Mouse (Mus musculus): ENCODE measurements around the gene Dnajc13.

Gene Dnajc13

GRCm38 (mm10) chr9:104262823-104263352 lies at the start of gene Dnajc13:
TSS of gene Dnajc13 (minus strand) at chr9:104262930.
- peak; percentile 96 for DNase-seq (ENCODE audit: low spot score)

- peak; percentile 38 for DNase-seq (ENCODE audit: low spot score)
Measured at GRCm38 (mm10) chr9:104306734-104307133, 44.0 kb upstream of the Dnajc13 start.

GRCm38 (mm10) chr9:104305333-104306111 lies 42.8 kb upstream of the Dnajc13 start:
- DNase-seq (ENCODE audit: low spot score), result no peak

- no peak for DNase-seq (ENCODE audit: low spot score)
Measured at GRCm38 (mm10) chr9:104304800-104305199, 42.1 kb upstream of the Dnajc13 start.

- no peak for DNase-seq (ENCODE audit: low spot score)
Measured at GRCm38 (mm10) chr9:104304376-104304775, 41.6 kb upstream of the Dnajc13 start.

- DNase-seq (ENCODE audit: low spot score), result no peak
Measured at GRCm38 (mm10) chr9:104300569-104300968, 37.8 kb upstream of the Dnajc13 start.

- no peak for DNase-seq (ENCODE audit: low spot score)
Measured at GRCm38 (mm10) chr9:104297041-104297440, 34.3 kb upstream of the Dnajc13 start.

- no peak for DNase-seq (ENCODE audit: low spot score)
Measured at GRCm38 (mm10) chr9:104284934-104285333, 22.2 kb upstream of the Dnajc13 start.

- DNase-seq (ENCODE audit: low spot score), result no peak
Measured at GRCm38 (mm10) chr9:104282536-104282935, 19.8 kb upstream of the Dnajc13 start.

GRCm38 (mm10) chr9:104281737-104282136 lies 19.0 kb upstream of the Dnajc13 start:
- DNase-seq (ENCODE audit: low spot score), result no peak

- DNase-seq (ENCODE audit: low spot score), result no peak
Measured at GRCm38 (mm10) chr9:104280725-104281495, 18.2 kb upstream of the Dnajc13 start.

GRCm38 (mm10) chr9:104277528-104278162 lies 14.9 kb upstream of the Dnajc13 start:
- no peak for DNase-seq (ENCODE audit: low spot score)

- no peak for DNase-seq (ENCODE audit: low spot score)
Measured at GRCm38 (mm10) chr9:104275084-104275785, 12.5 kb upstream of the Dnajc13 start.

GRCm38 (mm10) chr9:104272057-104272456 lies 9.3 kb upstream of the Dnajc13 start:
- DNase-seq (ENCODE audit: low spot score), result no peak

GRCm38 (mm10) chr9:104271642-104272041 lies 8.9 kb upstream of the Dnajc13 start:
- DNase-seq (ENCODE audit: low spot score), result no peak

- no peak for DNase-seq (ENCODE audit: low spot score)
Measured at GRCm38 (mm10) chr9:104269944-104270343, 7.2 kb upstream of the Dnajc13 start.

- peak; percentile 35 for DNase-seq (ENCODE audit: low spot score)
Measured at GRCm38 (mm10) chr9:104269349-104269871, 6.7 kb upstream of the Dnajc13 start.

GRCm38 (mm10) chr9:104264567-104264966 lies 1.8 kb upstream of the Dnajc13 start:
- DNase-seq (ENCODE audit: low spot score), result no peak

- DNase-seq (ENCODE audit: low spot score), result no peak
Measured at GRCm38 (mm10) chr9:104262016-104262762, 541 bp downstream of the Dnajc13 start.

- no peak for DNase-seq (ENCODE audit: low spot score)
Measured at GRCm38 (mm10) chr9:104260306-104260705, 2.4 kb downstream of the Dnajc13 start.

- no peak for DNase-seq (ENCODE audit: low spot score)
Measured at GRCm38 (mm10) chr9:104256085-104256484, 6.6 kb downstream of the Dnajc13 start.

All from left cerebral cortex, adult 11 months (tissue).